Mouse (Mus musculus) embryo, embryonic 11 days (tissue): ENCODE data around the gene Ctdspl.

ENCODE experiments used
- DNase-seq: peaks from one replicate; pipeline ENCODE4 v3.0.0-alpha.2; 2015

Gene Ctdspl

DNA sequence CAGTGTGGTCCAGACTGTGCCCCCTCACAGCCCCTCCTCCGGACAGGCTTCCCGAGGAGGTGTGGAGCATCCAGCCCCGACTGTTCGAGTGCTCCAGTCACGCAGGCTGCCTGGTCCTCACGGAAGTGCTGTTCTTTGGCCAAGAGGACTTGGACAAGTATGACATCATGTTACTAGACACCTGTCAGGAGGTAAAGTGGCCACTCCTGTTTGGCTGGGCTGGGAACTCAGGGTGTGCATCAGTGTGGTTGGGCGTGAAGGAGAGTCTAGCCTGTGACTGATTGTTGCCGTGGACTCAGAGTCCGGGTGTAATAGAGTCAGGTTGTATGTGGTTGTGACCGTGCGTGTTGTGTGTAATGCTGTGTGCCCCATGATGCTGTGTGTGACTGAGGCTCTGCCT is 142.0 kb downstream of the Ctdspl start:
- DNase-seq: no peak

DNA sequence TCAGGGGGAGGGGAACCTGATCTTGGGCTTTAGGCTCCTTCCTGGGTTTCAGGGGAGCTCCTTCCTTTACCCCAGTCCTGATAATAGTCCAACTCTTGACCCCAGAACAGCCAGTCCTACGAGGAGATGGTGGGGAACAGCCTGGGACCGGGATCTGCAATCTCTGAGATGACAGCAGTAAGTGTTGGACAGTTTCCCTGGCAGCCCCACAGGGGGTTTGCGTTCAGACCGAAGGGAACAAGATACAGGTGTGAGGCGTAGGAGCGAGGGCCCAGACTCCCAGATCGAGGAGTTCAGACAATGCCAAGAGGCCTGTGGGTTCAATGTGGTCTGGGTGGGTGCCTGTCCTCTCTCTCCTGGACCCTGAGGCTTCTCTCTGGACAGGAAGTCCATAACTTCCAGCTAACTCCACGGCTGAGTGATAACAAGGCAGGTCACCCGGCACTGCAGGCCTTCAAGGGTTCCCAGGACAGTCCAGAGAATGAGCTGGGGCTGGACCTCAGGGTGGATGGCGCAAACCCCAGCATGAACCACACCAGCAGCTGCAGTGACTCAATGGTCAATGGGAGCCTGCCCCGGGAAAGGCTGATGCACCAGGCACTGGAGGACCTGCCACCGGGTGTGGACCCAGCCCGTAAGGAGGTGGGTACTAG is 144.0 kb downstream of the Ctdspl start:
- DNase-seq: no peak

DNA sequence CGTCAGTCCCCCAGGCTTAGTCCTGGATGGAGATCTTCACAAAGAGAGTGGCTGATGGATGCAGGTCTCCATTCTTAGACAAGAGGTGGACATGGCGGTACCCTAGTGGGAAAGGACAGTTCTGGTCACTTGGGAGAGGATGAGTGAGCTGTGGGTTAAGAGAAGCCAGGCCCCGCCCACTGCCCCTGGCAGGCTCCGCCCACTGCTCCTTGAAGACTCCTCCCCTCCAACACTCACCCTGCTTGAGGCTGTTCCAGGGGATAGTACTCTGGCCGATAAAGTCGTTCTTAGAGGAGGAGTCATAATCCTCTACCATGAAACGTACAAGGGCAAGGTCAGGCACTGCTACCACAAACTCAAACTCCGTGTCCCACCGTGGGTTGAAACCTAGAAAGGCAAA is 145.5 kb downstream of the Ctdspl start:
- no peak for DNase-seq

DNA sequence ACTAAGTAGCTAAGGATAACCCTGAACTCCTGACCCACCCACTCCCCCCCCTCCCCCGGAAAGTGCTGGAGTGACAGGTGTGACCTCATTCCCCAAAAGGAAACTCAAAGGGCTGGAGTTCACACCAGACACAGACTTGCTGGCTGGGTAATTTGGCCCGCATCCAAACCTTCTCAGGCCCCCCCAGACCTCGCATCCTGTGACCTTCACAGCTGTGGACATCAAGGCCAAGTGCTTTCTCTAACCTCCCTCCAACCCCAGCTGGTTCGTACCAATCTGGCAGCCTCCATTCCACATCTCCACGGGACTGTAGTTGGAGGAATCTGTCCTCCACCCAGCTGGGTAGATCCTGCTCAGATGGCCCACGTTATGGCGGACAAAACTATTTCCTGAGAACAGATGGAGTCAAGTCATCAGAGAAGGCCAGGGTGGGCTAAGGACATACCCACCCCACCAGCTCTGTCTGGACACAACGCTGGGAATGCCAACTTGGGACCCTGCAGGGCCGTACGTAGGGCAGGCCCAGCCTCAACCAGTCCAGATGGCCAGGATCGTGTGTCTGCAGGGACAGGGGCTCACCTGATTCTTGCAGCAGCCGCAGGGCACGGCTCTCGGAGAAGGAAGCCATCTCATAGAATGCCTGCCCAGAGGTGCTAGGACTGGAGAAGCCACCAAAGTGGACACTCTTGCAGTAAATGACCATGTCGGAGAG is 147.1 kb downstream of the Ctdspl start:
- DNase-seq: no peak

DNA sequence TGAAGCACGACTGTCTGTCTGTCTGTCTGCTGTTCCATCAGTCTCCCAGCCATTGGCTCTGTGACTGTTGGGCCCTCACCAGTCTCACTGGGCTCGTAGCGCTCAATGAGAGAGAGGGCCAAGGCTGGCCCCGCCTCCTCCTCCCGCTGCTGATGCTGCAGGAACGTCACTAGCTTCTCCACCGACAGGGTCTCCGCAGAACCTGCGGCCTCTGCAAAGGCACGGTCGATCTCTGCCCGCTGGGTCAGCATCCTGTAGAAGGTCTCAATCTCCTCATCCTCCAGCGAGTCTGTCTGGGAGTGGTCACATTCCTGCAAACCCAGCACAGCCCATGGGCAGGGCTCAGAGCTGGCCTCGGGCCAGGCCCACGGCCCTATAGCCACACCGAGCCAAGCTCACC is 149.4 kb downstream of the Ctdspl start:
- DNase-seq: no peak

DNA sequence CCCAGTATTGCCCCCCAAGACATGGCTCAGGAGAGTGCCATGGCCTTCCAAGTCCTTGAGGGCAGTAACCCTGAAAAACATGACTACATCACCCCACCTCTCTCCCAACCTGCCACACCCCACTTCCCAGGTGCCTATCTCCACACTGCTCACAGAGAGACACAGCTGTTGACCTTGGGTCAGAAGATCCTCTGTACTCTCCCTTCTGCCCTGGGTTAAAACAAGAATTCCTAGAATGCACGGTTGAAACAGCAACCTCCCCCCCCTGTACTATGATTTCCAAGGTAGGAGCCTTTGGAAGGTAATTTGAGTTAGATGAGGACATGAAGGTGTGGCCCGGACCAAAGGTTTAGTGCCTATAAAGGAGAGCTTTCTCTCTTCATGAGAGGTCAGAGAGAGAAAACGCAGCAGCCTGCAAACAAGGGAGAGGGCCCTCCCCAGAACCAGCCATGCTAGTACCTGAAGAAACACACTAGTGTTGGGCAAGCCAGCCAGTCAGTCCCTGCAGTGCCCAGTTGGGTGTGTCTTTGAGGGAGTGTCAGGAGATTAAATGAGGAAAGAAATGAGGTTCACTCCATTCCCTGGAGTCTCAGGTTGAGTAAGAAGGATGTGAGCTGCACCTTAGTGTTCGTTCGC is 153.9 kb downstream of the Ctdspl start:
- no peak for DNase-seq

DNA sequence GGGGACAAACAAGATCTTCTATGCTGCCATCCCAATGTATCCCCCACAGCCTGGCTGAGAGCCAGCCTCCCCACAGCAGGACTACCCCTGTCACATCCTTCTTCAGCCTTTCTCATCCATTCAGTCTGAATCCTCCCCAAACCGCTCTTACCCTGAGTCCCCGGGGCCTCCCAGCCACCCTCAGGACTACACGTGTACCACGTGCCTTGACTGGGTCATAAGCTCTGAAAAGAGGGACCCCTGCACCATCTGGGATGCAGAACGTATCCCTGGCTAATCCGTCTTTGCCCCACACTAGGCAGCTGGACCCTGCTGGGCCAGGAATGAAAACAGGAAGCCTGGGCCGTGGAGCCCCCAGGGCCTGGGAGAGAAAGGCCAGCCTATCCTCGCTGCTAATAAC is 155.8 kb downstream of the Ctdspl start:
- DNase-seq: peak; percentile 61

DNA sequence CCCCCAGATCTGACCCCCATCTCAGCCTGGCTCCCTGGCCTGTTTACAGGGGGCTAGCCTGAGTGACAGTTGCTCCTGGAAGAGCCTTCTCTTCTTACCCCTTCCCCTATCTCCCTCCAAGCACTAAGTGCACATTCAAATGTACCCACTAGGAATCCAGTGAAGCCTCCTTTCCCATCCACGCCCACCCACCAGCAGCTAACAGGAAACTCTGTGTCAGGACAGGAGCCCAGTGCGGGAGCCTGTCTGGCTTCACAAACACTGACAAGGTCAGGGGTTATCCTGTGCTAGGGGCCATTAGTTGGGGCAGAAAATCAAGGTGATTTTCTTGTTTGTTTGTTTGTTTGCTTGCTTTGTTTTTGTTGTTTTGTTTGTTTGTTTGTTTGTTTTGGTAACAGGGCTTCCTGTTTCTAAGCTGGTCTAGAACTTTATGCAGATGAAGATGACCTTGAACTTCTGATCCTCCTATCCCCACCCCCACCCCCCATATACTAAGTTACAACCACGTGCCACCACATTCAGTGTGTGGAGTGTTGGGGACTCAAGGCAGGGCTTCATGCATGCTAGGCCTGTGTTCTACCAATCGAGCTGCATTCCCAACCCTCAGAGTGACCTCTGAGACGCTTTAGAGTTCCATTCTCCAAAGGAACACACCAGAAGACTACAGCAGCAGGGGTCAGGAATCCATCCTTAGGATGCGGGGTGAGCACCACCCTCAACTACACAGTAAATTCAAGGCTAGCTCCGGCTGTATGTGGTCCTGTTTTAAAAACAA is 156.6 kb downstream of the Ctdspl start:
- DNase-seq: no peak

DNA sequence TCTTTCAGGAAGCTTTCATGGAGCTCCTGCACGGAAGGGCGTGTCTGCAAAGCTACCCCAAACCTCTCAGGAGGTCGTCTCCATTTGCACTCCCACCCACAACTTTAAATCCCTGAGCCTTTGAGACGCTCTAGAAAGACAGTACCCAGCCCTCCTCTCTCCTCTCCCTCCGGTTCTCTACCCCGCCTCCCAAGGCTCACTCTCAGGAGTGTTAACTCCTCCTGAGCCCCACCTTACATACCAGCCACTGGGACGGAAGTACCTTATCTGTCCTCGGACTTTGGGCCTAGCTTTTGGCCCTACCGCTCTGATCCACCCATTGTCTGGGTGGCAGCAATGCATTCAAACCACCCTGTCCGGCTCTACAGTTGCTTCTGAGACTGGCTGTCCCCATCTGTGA is 157.7 kb downstream of the Ctdspl start:
- DNase-seq: no peak

DNA sequence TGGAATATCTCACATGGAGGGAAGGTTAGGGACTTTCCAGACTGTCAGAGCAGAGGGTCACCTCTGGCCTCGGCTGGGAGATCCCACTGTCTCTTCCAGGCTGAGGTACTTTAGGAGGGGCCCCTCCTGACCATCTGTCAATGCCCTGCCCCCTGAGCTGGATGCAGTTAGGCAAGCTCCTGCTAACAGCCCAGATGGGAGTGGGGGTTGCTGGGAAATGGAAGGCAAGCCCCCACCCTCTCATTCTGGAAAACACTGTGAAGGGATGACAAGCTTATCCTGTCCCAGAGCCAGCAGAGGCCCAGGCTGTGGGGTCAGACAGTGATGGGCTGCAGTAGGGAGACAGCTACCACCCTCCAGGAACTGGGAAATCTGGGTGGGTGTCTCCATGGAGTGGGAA is 160.2 kb downstream of the Ctdspl start:
- no peak for DNase-seq

DNA sequence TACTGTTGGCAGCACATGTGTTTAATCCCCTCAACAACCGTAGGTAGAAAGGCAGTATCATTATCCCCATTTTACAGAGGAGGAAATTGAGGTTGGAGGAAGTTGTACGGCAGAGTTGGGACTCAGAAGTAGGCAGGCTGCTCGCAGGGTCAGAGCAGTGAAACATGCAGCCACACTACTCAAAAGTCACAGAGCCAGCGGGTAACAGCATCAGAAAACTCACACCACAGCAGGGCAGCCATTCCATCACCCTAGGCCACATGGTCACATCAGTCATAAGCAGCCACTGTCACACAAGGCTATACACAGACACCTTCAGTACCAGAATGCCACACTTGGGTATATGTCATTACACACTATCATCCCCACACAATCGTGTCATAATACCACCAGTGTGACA is 161.1 kb downstream of the Ctdspl start:
- no peak for DNase-seq

DNA sequence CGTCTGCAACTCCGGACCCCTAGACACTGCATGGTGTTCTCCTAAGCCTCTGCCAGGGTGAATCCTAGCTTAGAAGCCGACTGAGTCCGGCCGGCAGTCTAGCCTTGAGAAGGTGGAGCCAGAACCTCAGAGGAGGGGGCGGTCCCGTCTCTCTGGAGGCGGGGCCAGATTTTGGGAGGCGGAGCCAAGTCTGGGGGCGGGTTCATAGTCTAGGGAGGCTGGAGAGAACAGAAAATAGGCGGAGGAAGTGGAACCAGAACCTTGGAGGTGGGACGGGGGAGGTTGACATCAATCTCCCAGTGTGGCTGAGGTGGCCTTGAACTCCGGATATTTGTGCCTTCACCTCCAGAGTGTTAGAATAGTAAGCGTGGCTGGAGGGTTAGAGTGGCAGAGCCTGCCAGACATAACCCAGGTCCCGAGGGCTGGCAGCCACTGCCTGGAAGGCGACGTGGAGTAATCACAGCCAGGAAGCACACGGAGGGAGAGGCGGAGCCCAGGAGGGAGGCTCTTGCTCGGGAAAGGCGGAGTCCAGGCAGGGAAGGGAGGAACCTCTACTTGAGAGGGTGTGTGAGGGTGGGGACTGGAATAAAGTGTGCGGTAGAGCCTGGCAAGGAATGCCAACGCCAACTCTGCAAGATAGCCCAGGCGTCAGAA is 162.0 kb downstream of the Ctdspl start:
- DNase-seq: peak; percentile 89

DNA sequence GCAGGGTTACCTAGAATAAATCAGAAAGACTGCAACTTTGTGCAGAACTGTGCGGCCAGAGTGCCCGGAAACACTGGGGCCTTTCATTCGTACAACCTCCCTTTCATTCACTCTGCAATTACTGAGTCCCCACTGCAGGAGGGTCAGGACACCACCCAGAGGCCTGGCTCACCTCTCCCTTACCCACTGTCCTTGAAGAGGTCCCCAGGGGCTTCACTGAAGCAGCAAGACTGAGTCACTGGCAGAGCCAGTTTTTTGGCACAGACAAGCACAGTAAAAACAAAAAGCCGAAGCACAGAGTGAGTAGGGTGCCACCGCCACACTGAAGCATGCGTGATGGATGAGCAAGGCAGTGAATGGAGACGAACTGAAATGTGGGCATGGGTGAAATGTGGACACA is 163.2 kb downstream of the Ctdspl start:
- no peak for DNase-seq

DNA sequence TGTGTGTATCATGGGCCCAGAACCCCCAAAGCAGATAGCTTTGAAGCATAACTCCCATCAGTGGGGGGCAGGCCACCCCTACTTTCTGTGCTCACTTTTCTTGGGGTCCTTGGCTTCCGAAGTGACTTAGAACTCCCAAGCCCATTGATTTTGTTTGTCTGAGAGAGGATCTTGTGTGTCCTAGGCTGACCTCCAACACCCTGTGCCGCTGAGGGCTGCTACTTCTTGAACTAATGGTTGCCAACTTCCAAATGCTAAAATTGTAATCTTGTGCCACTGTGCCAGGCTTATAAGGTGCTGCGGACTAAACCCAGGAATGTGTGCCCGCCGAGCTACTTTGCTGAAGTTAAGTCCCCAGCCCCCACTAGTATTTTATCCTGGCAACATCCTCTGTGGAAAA is 164.2 kb downstream of the Ctdspl start:
- no peak for DNase-seq

DNA sequence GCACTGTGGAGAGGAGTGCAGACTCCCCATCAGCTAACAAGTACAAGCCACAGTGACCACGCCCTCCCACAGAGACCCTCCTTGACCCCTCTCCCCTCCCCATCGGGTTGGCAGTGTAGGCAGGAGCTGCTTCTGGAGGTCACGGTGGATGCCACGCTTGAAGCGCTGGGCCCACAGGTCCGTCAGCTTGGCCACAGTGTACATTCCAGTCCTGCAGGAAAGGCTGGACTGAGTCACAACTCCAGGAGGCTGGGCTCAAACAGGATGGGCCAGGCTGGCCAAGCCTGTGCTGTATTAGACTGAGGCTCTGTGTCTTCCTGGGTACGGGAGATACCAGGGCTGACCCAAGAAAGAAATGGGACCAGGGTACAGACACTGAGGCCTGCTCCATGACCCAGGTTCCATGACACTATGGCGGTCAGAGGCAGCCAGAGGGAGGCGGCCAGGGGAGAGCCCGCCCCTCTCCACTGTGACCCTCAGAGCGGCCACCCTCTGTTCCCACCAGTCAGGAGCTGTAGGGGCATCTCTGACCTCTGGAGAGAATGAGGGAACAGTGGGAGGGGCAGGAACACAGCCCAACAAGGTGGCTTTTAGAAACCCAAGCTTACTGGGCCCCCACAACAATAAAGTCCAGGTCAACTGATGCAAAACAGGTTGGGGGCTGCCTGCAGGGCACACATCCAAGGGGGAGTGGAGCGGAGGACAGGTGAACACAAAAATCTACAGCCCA is 165.5 kb downstream of the Ctdspl start:
- DNase-seq: no peak

DNA sequence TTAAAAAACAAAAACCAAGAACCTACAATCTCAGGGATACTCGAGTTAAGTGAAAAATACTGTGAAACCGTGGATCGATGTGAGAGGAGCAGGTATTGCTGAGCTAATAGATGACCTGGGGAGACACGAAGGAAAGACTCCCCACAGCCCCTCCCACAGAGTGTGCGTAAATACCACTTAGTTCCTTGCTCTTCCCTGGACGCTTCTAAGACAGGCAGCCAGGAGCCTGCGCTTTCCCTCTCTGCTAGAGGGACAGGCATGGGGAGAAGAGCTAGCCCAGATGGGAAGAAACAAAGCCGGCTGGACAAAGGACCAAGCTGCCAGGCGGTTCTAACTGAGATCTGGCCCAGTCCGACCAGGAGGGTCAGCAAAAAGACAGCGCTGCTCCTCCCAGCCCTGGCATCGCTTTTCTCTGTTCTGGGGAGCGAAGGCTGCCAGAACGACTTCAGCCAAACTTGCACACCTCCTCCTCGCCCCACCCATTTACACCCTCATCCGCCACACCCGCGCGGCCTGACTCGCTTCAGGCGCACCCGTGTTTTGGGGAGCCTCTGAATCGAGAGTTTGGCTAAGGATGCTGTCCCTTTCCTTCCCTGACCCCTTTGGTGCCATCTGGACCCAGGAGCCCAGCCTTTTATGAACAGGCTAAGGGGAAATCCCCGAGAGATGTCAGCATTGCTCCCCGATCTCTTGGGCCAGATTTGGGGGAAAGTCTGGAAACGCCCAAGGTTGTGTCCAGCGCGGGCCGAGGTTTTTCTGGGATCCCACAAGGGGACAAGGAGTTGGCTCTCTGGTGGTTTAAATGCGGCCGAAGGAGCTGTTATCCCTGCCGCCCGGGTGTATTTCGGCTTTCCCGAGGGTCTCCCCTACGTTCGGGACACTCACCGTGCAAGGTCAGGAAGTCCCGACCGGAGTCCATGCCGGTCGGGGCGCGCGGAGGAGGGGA is 166.5 kb downstream of the Ctdspl start:
- DNase-seq: peak; percentile 38
